Mouse (Mus musculus) testis, adult 2 months (tissue): ENCODE results near the gene Pnkd.

Source experiments
- CTCF ChIP-seq: fragments of 200-500 bp; IDR thresholded peaks from 2 replicates; pipeline ENCODE4 v1.5.1; 2012; ENCODE audit warnings: low read depth, mild to moderate bottlenecking, inconsistent platforms, low read length, moderate library complexity; ENCODE audit not compliant: control insufficient read depth, insufficient read depth, insufficient replicate concordance
- POLR2A ChIP-seq: fragments of 200-500 bp; IDR thresholded peaks from 2 replicates; pipeline ENCODE4 v1.6.1; 2012; ENCODE audit warnings: low read depth, mild to moderate bottlenecking, inconsistent platforms, low read length, moderate library complexity; ENCODE audit not compliant: control insufficient read depth

GRCm38 (mm10) chr1:74277041-74277440 is 7.7 kb upstream of the Pnkd start:
- TF ChIP-seq POLR2A (no peak), CTCF (no peak)
